Mouse (Mus musculus): ENCODE data around the gene Cluh. TPM values are rescaled to one million over a fixed set of nuclear protein-coding genes. Genes with fewer than 3 reads are reported as not detected.

The Cluh gene
- total and polyA plus RNA-seq, 3 experiments = 19.4 to 60.3 (median 37.9) TPM

DNA sequence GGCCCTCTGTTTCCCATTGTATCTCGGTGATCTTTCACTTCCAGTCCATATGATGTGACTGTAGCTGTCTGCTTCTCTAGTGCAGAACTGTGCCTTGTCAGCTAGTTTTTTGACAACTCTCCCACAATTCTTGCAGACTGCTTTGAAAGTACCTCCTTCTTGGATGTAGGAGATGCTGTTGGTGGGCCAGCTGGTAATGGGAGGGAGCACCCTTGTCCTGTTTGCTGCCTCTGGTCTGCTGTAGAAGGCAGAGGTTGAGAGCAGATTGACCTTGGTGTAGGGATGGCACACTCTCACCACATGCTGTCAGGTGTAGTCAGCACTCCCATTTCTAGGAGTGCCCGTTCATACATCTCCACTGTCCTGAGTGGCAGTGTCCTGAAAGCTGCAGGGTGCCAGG, 19.7 kb downstream of the Cluh start:
- H3K36me3 ChIP-seq (replicated peaks) = peaks cover 96% of the 10 kb centered on the region
- ATAC-seq (ENCODE audit: extremely low read depth, insufficient number of reproducible peaks, low FRiP score, poor library complexity, severe bottlenecking) (no peak), DNase-seq (ENCODE audit: low spot score) (no peak)
- H3K27me3 ChIP-seq (ENCODE audit: insufficient read depth, low read length) = no peaks in the 10 kb centered on the region
- peaks cover 14% of the 10 kb centered on the region; the same call in 1 of the 2 replicates for H3K4me1 ChIP-seq (ENCODE audit: insufficient read depth, low read depth, low read length)
- no peaks in the 10 kb centered on the region for H3K9me3 ChIP-seq (replicated peaks)
- H3K4me3 ChIP-seq (ENCODE audit: low read depth, low read length) = no peak overlapping the region
- no peak for TF ChIP-seq POLR2AphosphoS5 (IDR thresholded peaks at IDR 0.05; ENCODE audit: insufficient replicate concordance, low read depth, low read length)
- TF ChIP-seq CTCF (IDR thresholded peaks at IDR 0.05; ENCODE audit: low read depth, low read length) = no peak
- no peak for TF ChIP-seq GATA1 (IDR thresholded peaks at IDR 0.05; ENCODE audit: borderline replicate concordance, low read length)
- TF ChIP-seq GATA2 (IDR thresholded peaks at IDR 0.05; ENCODE audit: borderline replicate concordance, low read depth, low read length) = no peak
- TF ChIP-seq TAL1 (conservative IDR thresholded peaks at IDR 0.05; ENCODE audit: low read depth, low read length) = no peak

DNA sequence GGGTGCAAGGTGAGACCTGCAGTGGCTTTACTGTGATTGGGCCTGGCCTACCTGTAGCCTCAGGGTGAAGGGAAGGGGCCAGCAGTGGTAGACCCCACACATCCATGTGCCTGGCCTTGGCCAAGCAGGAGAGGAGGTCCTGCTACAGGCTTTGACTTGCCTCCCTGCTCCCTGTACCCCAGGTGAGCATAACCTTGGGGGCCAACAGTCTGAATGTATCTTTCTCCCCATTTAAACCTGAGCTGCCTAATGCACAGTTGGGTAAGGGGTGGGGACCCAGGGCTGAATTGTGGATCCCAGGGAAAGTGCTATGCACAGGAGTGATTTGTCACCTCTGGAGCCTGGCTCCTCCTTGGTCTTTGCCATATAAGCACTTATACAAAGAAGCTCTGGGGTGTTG, 20.9 kb downstream of the Cluh start:
- Histone ChIP-seq H3K4me1 (ENCODE audit: insufficient read depth, low read depth, low read length) (peaks cover 22% of the 10 kb centered on the region; the same call in 1 of the 2 replicates), H3K36me3 (replicated peaks) (peaks cover 95% of the 10 kb centered on the region)
- ATAC-seq (ENCODE audit: extremely low read depth, insufficient number of reproducible peaks, low FRiP score, poor library complexity, severe bottlenecking) = no peak

DNA sequence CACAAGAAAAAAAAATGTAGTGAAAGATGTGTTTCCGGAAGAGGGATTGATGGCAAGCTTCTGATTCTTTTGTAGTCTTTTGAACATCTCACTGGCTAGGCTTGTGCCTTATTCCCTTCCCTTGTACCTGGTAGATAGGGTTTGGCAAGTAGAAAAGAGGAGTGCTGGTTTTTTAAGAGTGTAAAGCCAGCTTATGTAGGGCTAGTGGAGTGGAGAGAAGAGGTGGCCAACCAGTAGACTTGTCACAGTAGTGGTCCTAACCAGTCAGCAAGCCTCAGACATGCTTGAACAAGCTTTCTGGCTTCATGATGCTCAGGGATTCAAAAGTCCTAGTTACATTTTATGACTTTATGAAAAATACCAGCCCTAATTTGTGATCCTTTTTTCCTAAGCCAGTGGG, 21.7 kb downstream of the Cluh start:
- Histone ChIP-seq H3K9me3 (replicated peaks) (no peaks in the 10 kb centered on the region), H3K27me3 (ENCODE audit: insufficient read depth, low read length) (no peaks in the 10 kb centered on the region), H3K4me3 (ENCODE audit: low read depth, low read length) (no peak overlapping the region), H3K36me3 (replicated peaks) (peaks cover 93% of the 10 kb centered on the region), H3K4me1 (ENCODE audit: insufficient read depth, low read depth, low read length) (peaks cover 25% of the 10 kb centered on the region; the same call in 1 of the 2 replicates)
- no peak for ATAC-seq (ENCODE audit: extremely low read depth, insufficient number of reproducible peaks, low FRiP score, poor library complexity, severe bottlenecking)
- no peak for TF ChIP-seq GATA1 (IDR thresholded peaks at IDR 0.05; ENCODE audit: borderline replicate concordance, low read length)
- DNase-seq (ENCODE audit: low spot score) = no peak

More for the DNA sequence above, 20.9 kb downstream of the Cluh start:
- no peaks in the 10 kb centered on the region for H3K9me3 ChIP-seq (replicated peaks)
- DNase-seq (ENCODE audit: low spot score) = no peak
- TF ChIP-seq TAL1 (conservative IDR thresholded peaks at IDR 0.05; ENCODE audit: low read depth, low read length) = no peak
- TF ChIP-seq CTCF (IDR thresholded peaks at IDR 0.05; ENCODE audit: low read depth, low read length) = no peak
- no peak for TF ChIP-seq POLR2AphosphoS5 (IDR thresholded peaks at IDR 0.05; ENCODE audit: insufficient replicate concordance, low read depth, low read length)
- TF ChIP-seq GATA2 (IDR thresholded peaks at IDR 0.05; ENCODE audit: borderline replicate concordance, low read depth, low read length) = no peak
- TF ChIP-seq GATA1 (IDR thresholded peaks at IDR 0.05; ENCODE audit: borderline replicate concordance, low read length) = no peak
- H3K27me3 ChIP-seq (ENCODE audit: insufficient read depth, low read length) = no peaks in the 10 kb centered on the region
- H3K4me3 ChIP-seq (ENCODE audit: low read depth, low read length) = no peak overlapping the region

DNA sequence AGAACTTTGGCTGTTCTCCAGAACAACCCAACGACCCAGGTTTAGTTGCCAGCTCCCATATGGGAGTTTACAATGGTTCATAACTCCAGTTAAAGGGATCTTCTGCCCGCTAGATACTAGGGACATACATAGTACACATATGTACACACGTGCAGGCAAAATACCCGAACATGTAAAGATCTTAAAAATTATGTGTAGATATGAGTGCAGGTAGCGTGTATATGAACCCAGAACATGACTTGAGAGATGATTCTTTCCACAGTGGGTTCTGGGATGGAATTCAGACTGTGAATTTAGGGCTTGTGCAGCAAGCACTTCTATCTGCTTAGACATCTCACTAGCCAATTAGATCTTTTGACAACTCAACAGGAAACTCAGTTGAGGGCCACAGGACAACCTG, 22.5 kb downstream of the Cluh start:
- DNase-seq (ENCODE audit: low spot score) = no peak

DNA sequence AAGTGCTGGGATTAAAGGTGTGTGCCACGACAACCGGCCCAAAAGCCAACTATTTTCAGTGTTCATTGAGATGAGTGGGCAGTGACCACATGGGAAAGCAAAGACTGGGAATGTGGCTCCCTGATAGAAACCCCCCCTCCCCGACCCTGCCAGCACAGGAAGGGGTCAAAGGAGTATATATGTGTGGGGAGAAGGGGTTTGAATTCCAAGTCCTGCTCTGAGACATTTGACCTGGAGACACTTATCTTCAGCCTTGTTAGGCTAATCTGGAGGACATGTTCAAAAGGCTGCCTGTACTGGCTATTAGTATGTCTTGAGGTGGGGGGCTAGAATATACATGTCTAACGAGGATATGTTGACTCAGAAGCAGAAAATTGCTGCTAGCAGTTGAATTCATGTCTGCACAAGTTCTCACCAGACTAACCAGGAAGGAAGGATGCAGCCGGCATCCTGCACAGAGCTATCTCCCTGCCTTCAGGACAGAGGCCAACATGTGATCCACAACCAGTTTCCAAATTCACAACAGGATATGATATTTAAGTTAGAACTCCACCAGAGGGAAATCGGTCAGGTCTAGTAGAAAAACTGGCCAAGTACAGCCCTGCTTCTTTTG, 23.7 kb downstream of the Cluh start:
- no peak for ATAC-seq (ENCODE audit: extremely low read depth, insufficient number of reproducible peaks, low FRiP score, poor library complexity, severe bottlenecking)
- H3K4me3 ChIP-seq (ENCODE audit: low read depth, low read length) = no peak overlapping the region
- H3K36me3 ChIP-seq (replicated peaks) = peaks cover 92% of the 10 kb centered on the region
- no peak for DNase-seq (ENCODE audit: low spot score)
- no peaks in the 10 kb centered on the region for H3K9me3 ChIP-seq (replicated peaks)
- TF ChIP-seq CTCF (IDR thresholded peaks at IDR 0.05; ENCODE audit: low read depth, low read length) = no peak
- H3K27me3 ChIP-seq (ENCODE audit: insufficient read depth, low read length) = no peaks in the 10 kb centered on the region
- H3K4me1 ChIP-seq (ENCODE audit: insufficient read depth, low read depth, low read length) = peaks cover 25% of the 10 kb centered on the region; the same call in 1 of the 2 replicates

More for the DNA sequence above, 22.5 kb downstream of the Cluh start:
- H3K27me3 ChIP-seq (ENCODE audit: insufficient read depth, low read length) = no peaks in the 10 kb centered on the region
- no peak overlapping the region for H3K4me3 ChIP-seq (ENCODE audit: low read depth, low read length)
- no peaks in the 10 kb centered on the region for H3K9me3 ChIP-seq (replicated peaks)
- peaks cover 25% of the 10 kb centered on the region; the same call in 1 of the 2 replicates for H3K4me1 ChIP-seq (ENCODE audit: insufficient read depth, low read depth, low read length)
- H3K36me3 ChIP-seq (replicated peaks) = peaks cover 92% of the 10 kb centered on the region
- no peak for TF ChIP-seq TAL1 (conservative IDR thresholded peaks at IDR 0.05; ENCODE audit: low read depth, low read length)
- TF ChIP-seq GATA2 (IDR thresholded peaks at IDR 0.05; ENCODE audit: borderline replicate concordance, low read depth, low read length) = no peak
- TF ChIP-seq GATA1 (IDR thresholded peaks at IDR 0.05; ENCODE audit: borderline replicate concordance, low read length) = no peak
- no peak for TF ChIP-seq CTCF (IDR thresholded peaks at IDR 0.05; ENCODE audit: low read depth, low read length)
- TF ChIP-seq POLR2AphosphoS5 (IDR thresholded peaks at IDR 0.05; ENCODE audit: insufficient replicate concordance, low read depth, low read length) = no peak; the same call in 1 of the 2 replicates
- ATAC-seq (ENCODE audit: extremely low read depth, insufficient number of reproducible peaks, low FRiP score, poor library complexity, severe bottlenecking) = no peak

DNA sequence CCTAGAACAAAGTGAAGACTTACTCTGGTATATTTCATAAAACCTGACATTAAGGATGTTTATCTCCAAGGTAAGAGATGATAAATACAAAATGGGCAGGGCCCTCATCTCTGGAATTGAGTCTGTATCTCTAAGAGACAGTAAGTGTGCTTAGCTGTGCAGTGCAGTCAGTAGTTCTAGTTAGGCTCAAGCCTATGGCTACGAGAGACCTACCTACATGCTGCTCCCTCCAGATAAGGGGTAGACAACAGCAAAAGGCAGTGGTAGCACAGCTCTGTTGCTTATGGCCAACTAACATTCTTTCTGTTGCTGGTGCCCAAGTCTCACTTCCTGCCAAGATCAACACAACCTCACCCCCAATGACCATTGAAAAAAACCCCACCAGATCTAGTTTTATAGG, 24.3 kb downstream of the Cluh start:
- no peaks in the 10 kb centered on the region for H3K27me3 ChIP-seq (ENCODE audit: insufficient read depth, low read length)
- ATAC-seq (ENCODE audit: extremely low read depth, insufficient number of reproducible peaks, low FRiP score, poor library complexity, severe bottlenecking) (peak; percentile 22; the same call in 1 of the 2 replicates), DNase-seq (ENCODE audit: low spot score) (no peak)
- H3K4me3 ChIP-seq (ENCODE audit: low read depth, low read length) = no peak overlapping the region
- peak; percentile 17; the same call in 1 of the 2 replicates for TF ChIP-seq TAL1 (conservative IDR thresholded peaks at IDR 0.05; ENCODE audit: low read depth, low read length)
- no peak for TF ChIP-seq GATA2 (IDR thresholded peaks at IDR 0.05; ENCODE audit: borderline replicate concordance, low read depth, low read length)
- TF ChIP-seq GATA1 (IDR thresholded peaks at IDR 0.05; ENCODE audit: borderline replicate concordance, low read length) = no peak
- TF ChIP-seq POLR2AphosphoS5 (IDR thresholded peaks at IDR 0.05; ENCODE audit: insufficient replicate concordance, low read depth, low read length) = no peak
- H3K36me3 ChIP-seq (replicated peaks) = peaks cover 92% of the 10 kb centered on the region
- H3K4me1 ChIP-seq (ENCODE audit: insufficient read depth, low read depth, low read length) = peaks cover 25% of the 10 kb centered on the region; the same call in 1 of the 2 replicates
- no peaks in the 10 kb centered on the region for H3K9me3 ChIP-seq (replicated peaks)
